Mouse (Mus musculus) Muller cell, postnatal 12 days (primary cell): ENCODE data around the gene Xaf1.
A peak's percentile ranks its signal among the peaks of the same experiment; 100 is the strongest.
"Not testable (repeated sequence)": the region's sequence is repeated elsewhere in the genome, so short reads cannot be mapped to it uniquely, and the experiment has no call there.

Experiments used
- DNase-seq: peaks from one replicate; pipeline ENCODE4 v3.0.0-alpha.2; 2015; ENCODE audit errors: inconsistent ontology term

Gene Xaf1

GRCm38 (mm10) chr11:72311355-72312001, 10.0 kb downstream of the Xaf1 start:
- DNase-seq = no peak

GRCm38 (mm10) chr11:72314151-72314895, 12.9 kb downstream of the Xaf1 start, which contains the start of gene Fbxo39:
Gene Fbxo39 (plus strand): TSS chr11:72314444.
- peak; percentile 22 for DNase-seq

- DNase-seq = no peak
Measured at GRCm38 (mm10) chr11:72318026-72318425, 16.6 kb downstream of the Xaf1 start.

- no peak for DNase-seq
Measured at GRCm38 (mm10) chr11:72324431-72324830, 23.0 kb downstream of the Xaf1 start.

GRCm38 (mm10) chr11:72325701-72326100, 24.3 kb downstream of the Xaf1 start:
- no peak for DNase-seq

- peak; percentile 71 for DNase-seq
Measured at GRCm38 (mm10) chr11:72332951-72333667, 31.7 kb downstream of the Xaf1 start.

- no peak for DNase-seq
Measured at GRCm38 (mm10) chr11:72334653-72335052, 33.2 kb downstream of the Xaf1 start.

GRCm38 (mm10) chr11:72336726-72337125, 35.3 kb downstream of the Xaf1 start:
- DNase-seq = no peak

- peak; percentile 61 for DNase-seq
Measured at GRCm38 (mm10) chr11:72338437-72338871, 37.0 kb downstream of the Xaf1 start.

- DNase-seq = no peak
Measured at GRCm38 (mm10) chr11:72339716-72340115, 38.3 kb downstream of the Xaf1 start.

GRCm38 (mm10) chr11:72342549-72343237, 41.3 kb downstream of the Xaf1 start:
- no peak for DNase-seq

- not testable (repeated sequence) for DNase-seq
Measured at GRCm38 (mm10) chr11:72343238-72343625, 41.8 kb downstream of the Xaf1 start.

- no peak for DNase-seq
Measured at GRCm38 (mm10) chr11:72343904-72344303, 42.5 kb downstream of the Xaf1 start.

GRCm38 (mm10) chr11:72344486-72344885, 43.1 kb downstream of the Xaf1 start:
- DNase-seq = no peak

GRCm38 (mm10) chr11:72348563-72348962, 47.1 kb downstream of the Xaf1 start:
- no peak for DNase-seq

GRCm38 (mm10) chr11:72349016-72349415, 47.6 kb downstream of the Xaf1 start:
- peak; percentile 56 for DNase-seq

- DNase-seq = no peak
Measured at GRCm38 (mm10) chr11:72349652-72350051, 48.2 kb downstream of the Xaf1 start.

GRCm38 (mm10) chr11:72352272-72352671, 50.8 kb downstream of the Xaf1 start:
- DNase-seq = no peak

- no peak for DNase-seq
Measured at GRCm38 (mm10) chr11:72353186-72353585, 51.8 kb downstream of the Xaf1 start.

GRCm38 (mm10) chr11:72354971-72355728, 53.7 kb downstream of the Xaf1 start:
- DNase-seq = peak; percentile 60
